Mouse (Mus musculus): ENCODE measurements around the gene Igsf1.

Igsf1 gene

GRCm38 (mm10) chrX:49797213-49798019 is at the start of gene Igsf1:
Gene Igsf1, minus strand, starts transcription at chrX:49797749.
- DNase-seq (ENCODE audit: low read depth in 2 of 2, low spot score in 2 of 2) = no peak

- no peak for DNase-seq (ENCODE audit: low read depth in 2 of 2, low spot score in 2 of 2)
Observed at GRCm38 (mm10) chrX:49770828-49771227, 26.7 kb downstream of the Igsf1 start.

- no peak for DNase-seq (ENCODE audit: low read depth in 2 of 2, low spot score in 2 of 2)
Observed at GRCm38 (mm10) chrX:49745192-49745591, 52.4 kb downstream of the Igsf1 start.

GRCm38 (mm10) chrX:49734959-49735358 is 62.6 kb downstream of the Igsf1 start, which contains the start of gene Olfr1321:
Gene Olfr1321, minus strand, starts transcription at chrX:49735059.
- no peak for DNase-seq (ENCODE audit: low read depth in 2 of 2, low spot score in 2 of 2)

All from CD8-positive naive resting alpha-beta T cell, adult 2 months (primary cell).